Mouse (Mus musculus): ENCODE measurements around the gene Faf1.

Faf1 gene

GRCm38 (mm10) chr4:109782577-109783114 lies 106.3 kb downstream of the Faf1 start:
- no peak for DNase-seq (ENCODE audit: low spot score in 2 of 2)

GRCm38 (mm10) chr4:109789347-109790001 lies 113.1 kb downstream of the Faf1 start:
- DNase-seq (ENCODE audit: low spot score in 2 of 2), result no peak

- no peak for DNase-seq (ENCODE audit: low spot score in 2 of 2)
These were observed 115.9 kb downstream of the Faf1 start for GRCm38 (mm10) chr4:109792331-109792730.

GRCm38 (mm10) chr4:109793072-109793471 lies 116.7 kb downstream of the Faf1 start:
- DNase-seq (ENCODE audit: low spot score in 2 of 2), result no peak

GRCm38 (mm10) chr4:109797511-109798182 lies 121.3 kb downstream of the Faf1 start:
- no peak for DNase-seq (ENCODE audit: low spot score in 2 of 2)

- DNase-seq (ENCODE audit: low spot score in 2 of 2), result no peak
These were observed 130.0 kb downstream of the Faf1 start for GRCm38 (mm10) chr4:109806408-109806807.

- DNase-seq (ENCODE audit: low spot score in 2 of 2), result no peak
These were observed 138.8 kb downstream of the Faf1 start for GRCm38 (mm10) chr4:109815161-109815560.

GRCm38 (mm10) chr4:109815592-109815991 lies 139.2 kb downstream of the Faf1 start:
- DNase-seq (ENCODE audit: low spot score in 2 of 2), result no peak

- DNase-seq (ENCODE audit: low spot score in 2 of 2), result no peak
These were observed 143.1 kb downstream of the Faf1 start for GRCm38 (mm10) chr4:109819455-109819854.

- DNase-seq (ENCODE audit: low spot score in 2 of 2), result no peak
These were observed 153.4 kb downstream of the Faf1 start for GRCm38 (mm10) chr4:109829800-109830199.

- DNase-seq (ENCODE audit: low spot score in 2 of 2), result no peak
These were observed 181.5 kb downstream of the Faf1 start for GRCm38 (mm10) chr4:109857851-109858250.

GRCm38 (mm10) chr4:109858571-109859392 lies 182.4 kb downstream of the Faf1 start:
- no peak for DNase-seq (ENCODE audit: low spot score in 2 of 2)

- no peak for DNase-seq (ENCODE audit: low spot score in 2 of 2)
These were observed 183.0 kb downstream of the Faf1 start for GRCm38 (mm10) chr4:109859401-109859800.

GRCm38 (mm10) chr4:109860256-109860655 lies 183.9 kb downstream of the Faf1 start:
- DNase-seq (ENCODE audit: low spot score in 2 of 2), result no peak

GRCm38 (mm10) chr4:109862271-109862670 lies 185.9 kb downstream of the Faf1 start:
- no peak for DNase-seq (ENCODE audit: low spot score in 2 of 2)

GRCm38 (mm10) chr4:109863021-109863420 lies 186.6 kb downstream of the Faf1 start:
- no peak for DNase-seq (ENCODE audit: low spot score in 2 of 2)

GRCm38 (mm10) chr4:109868897-109869484 lies 192.6 kb downstream of the Faf1 start:
- DNase-seq (ENCODE audit: low spot score in 2 of 2), result no peak

- DNase-seq (ENCODE audit: low spot score in 2 of 2), result no peak
These were observed 207.9 kb downstream of the Faf1 start for GRCm38 (mm10) chr4:109884333-109884732.

- no peak for DNase-seq (ENCODE audit: low spot score in 2 of 2)
These were observed 211.5 kb downstream of the Faf1 start for GRCm38 (mm10) chr4:109887856-109888357.

- DNase-seq (ENCODE audit: low spot score in 2 of 2), result no peak
These were observed 221.6 kb downstream of the Faf1 start for GRCm38 (mm10) chr4:109897810-109898566.

GRCm38 (mm10) chr4:109901076-109901475 lies 224.7 kb downstream of the Faf1 start:
- DNase-seq (ENCODE audit: low spot score in 2 of 2), result no peak
